Mouse (Mus musculus) embryonic fibroblast, embryonic 13.5 days (primary cell): ENCODE measurements around the gene Rho.

Experiments used
- CTCF ChIP-seq: IDR thresholded peaks from 2 replicates; pipeline ENCODE4 v1.5.1; 2011; ENCODE audit warnings: mild to moderate bottlenecking, control low read depth, low read length, moderate library complexity, borderline replicate concordance; ENCODE audit not compliant: insufficient read depth
- POLR2A ChIP-seq: IDR thresholded peaks from 2 replicates; pipeline ENCODE4 v1.6.1; 2011; ENCODE audit warnings: low read depth, mild to moderate bottlenecking, control low read depth, low read length, moderate library complexity

- TF ChIP-seq POLR2A = no peak
- TF ChIP-seq CTCF = no peak
Observed at GRCm38 (mm10) chr6:115975606-115976005, 44.1 kb downstream of the Rho start.
